Comparison of ENCODE assay signal across 9 mouse cellular contexts in the genomic region with DNA sequence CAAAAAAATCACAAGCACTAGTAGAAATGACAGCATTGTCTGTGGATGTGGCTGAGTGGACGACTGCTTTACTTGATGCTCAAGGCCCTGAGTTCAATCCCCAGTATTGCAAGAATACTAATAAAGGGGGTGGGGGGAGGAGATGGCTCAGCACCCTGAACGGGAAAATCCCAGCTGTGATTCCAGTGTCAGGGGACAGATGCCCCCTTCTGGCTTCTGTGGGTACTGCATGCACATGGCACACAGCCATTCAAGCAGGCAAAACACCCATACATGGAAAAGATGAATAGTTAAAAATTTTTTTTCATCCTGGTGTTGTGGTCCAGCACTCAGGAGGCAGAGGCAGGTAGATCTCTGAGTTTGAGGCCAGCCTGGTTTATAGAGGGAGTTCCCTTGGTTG. TPM values are rescaled to one million over a fixed set of nuclear protein-coding genes. Genes with fewer than 3 reads are reported as not detected.
A peak's percentile ranks its signal among the peaks of the same experiment; 100 is the strongest.
DNase-seq lines count a peak whose midpoint lies in the region; ATAC-seq and TF ChIP-seq lines count a peak whose summit lies in the region.
"Had no signal": no experiment of that assay in that cellular context is flagged by ENCODE, and none has a peak within 500 bp of the region (broad histone marks: within the 10 kb centered on the region; RNA-seq: fewer than 3 reads in every experiment).

No protein-coding gene starts in this region.

- no peak overlapping the region for H3K4me3 ChIP-seq in cerebellum, adult 2 months (replicated peaks; ENCODE audit: insufficient read depth, low read depth, low read length)
- H3K4me3 ChIP-seq in G1E (ENCODE audit: low read depth, low read length) = no peak overlapping the region
- H3K4me3 ChIP-seq in kidney, postnatal 0 days (replicated peaks; ENCODE audit: low read depth, low read length) = no peak overlapping the region

- no peak for ATAC-seq in G1E (ENCODE audit: extremely low read depth, insufficient number of reproducible peaks, low FRiP score, poor library complexity, severe bottlenecking)
- ATAC-seq in kidney, postnatal 0 days (replicated peaks; ENCODE audit: low FRiP score, low read depth) = no peak

- no peak overlapping the region for H3K27ac ChIP-seq in cerebellum, adult 2 months (ENCODE audit: insufficient read depth, low read length)
- H3K27ac ChIP-seq in kidney, postnatal 0 days = no peak overlapping the region

- H3K36me3 ChIP-seq in G1E (replicated peaks) = no peaks in the 10 kb centered on the region
- no peaks in the 10 kb centered on the region for H3K36me3 ChIP-seq in kidney, postnatal 0 days (ENCODE audit: insufficient read depth, low read length)

- no peak for TF ChIP-seq POLR2A in cerebellum, adult 2 months (IDR thresholded peaks at IDR 0.05; ENCODE audit: borderline replicate concordance, insufficient read depth, low read length)

- WGBS in cerebellum, adult 2 months = 33% methylated on average over 2 of the region's 2 CpGs
- 65% methylated on average over 2 of the region's 2 CpGs for WGBS in kidney, postnatal 0 days

- H3K9me3 ChIP-seq in G1E (replicated peaks) = no peaks in the 10 kb centered on the region
- H3K9me3 ChIP-seq in kidney, postnatal 0 days (replicated peaks; ENCODE audit: low read length) = no peaks in the 10 kb centered on the region

- TF ChIP-seq CTCF in cerebellum, adult 2 months (IDR thresholded peaks at IDR 0.05; ENCODE audit: borderline replicate concordance, insufficient read depth, low read depth, low read length) = peak; percentile 40; the same call in 1 of the 2 replicates
- TF ChIP-seq CTCF in G1E (IDR thresholded peaks at IDR 0.05; ENCODE audit: low read depth, low read length) = peak; percentile 58; the same call in 1 of the 2 replicates
- TF ChIP-seq CTCF in kidney, postnatal 0 days (IDR thresholded peaks at IDR 0.05; ENCODE audit: low read depth) = peak; percentile 64

- no peaks in the 10 kb centered on the region; the same call in 1 of the 2 replicates for H3K27me3 ChIP-seq in cerebellum, adult 2 months (ENCODE audit: control insufficient read depth, insufficient read depth, low read length)
- no peaks in the 10 kb centered on the region for H3K27me3 ChIP-seq in G1E (ENCODE audit: insufficient read depth, low read length)
- H3K27me3 ChIP-seq in kidney, postnatal 0 days (ENCODE audit: insufficient read depth, low read length) = 0 out of 2 replicates have a peak, but pooled peaks cover 3% of the 10 kb centered on the region

- no peak for DNase-seq in cerebellum, adult 2 months
- DNase-seq in cerebellum, adult 9-11 months = no peak
- DNase-seq in left cerebral cortex, adult 11 months (ENCODE audit: low spot score) = peak; percentile 4
- no peak for DNase-seq in left cerebral cortex, adult 8-10 months (ENCODE audit: low spot score in 2 of 2)
- DNase-seq in G1E (ENCODE audit: low spot score) = no peak
- no peak for DNase-seq in kidney, postnatal 0 days (ENCODE audit: low spot score)
- peak; percentile 67 for DNase-seq in testis, postnatal 10 days (ENCODE audit: low spot score)
- no peak for DNase-seq in urinary bladder, postnatal 10 days (ENCODE audit: low spot score)

- H3K4me1 ChIP-seq in cerebellum, adult 2 months (ENCODE audit: control insufficient read depth, insufficient read depth, low read length) = no peaks in the 10 kb centered on the region
- no peaks in the 10 kb centered on the region for H3K4me1 ChIP-seq in G1E (ENCODE audit: insufficient read depth, low read depth, low read length)
- no peaks in the 10 kb centered on the region for H3K4me1 ChIP-seq in kidney, postnatal 0 days (replicated peaks; ENCODE audit: insufficient read depth, low read length)

- H3K4me2 ChIP-seq in kidney, postnatal 0 days (ENCODE audit: low read length) = no peak overlapping the region

- no peak overlapping the region for H3K9ac ChIP-seq in kidney, postnatal 0 days (ENCODE audit: low read depth, low read length)

RNA-seq across cellular contexts. Expression of a gene that starts 10.9 kb away (rescaled TPM):
- 0.15 TPM in 1 of 2 replicates, not detected in the other for polyA plus RNA-seq in cerebellum, adult 2 months (2012; rRNA removed)
- total RNA-seq in left cerebral cortex, adult 8-10 months (2022) = not detected
- not detected in 2 replicates for total RNA-seq in G1E (2014; fragmentation: Nextera tagmentation)
- 0.05 TPM in 1 of 2 replicates, not detected in the other for total RNA-seq in G1E (2017)
- not detected in 2 replicates for polyA plus RNA-seq in G1E (2012)
- 0.17 TPM in 2 replicates for polyA plus RNA-seq in kidney, postnatal 0 days (2015; fragmentation: Nextera tagmentation; extraction: Ambion mirVana)
- total RNA-seq: left cerebral cortex, adult 18-20 months had no signal

Comparison
In these comparisons a context has a peak if more than half of its experiments do, and no peak if none do; other contexts are left out.
1. DNase-seq: peak in left cerebral cortex, adult 11 months (single experiment) and testis, postnatal 10 days (single experiment); none in cerebellum, adult 2 months (0 of 2), cerebellum, adult 9-11 months (single experiment), left cerebral cortex, adult 8-10 months (0 of 2), G1E (single experiment), kidney, postnatal 0 days (single experiment) and urinary bladder, postnatal 10 days (single experiment).
2. Peak in every context shown above with its lines, with median percentiles within 50 percentile points of each other: CTCF ChIP-seq.